Mouse (Mus musculus) embryo, embryonic 11 days (tissue): ENCODE data around the gene Fam131c.

ENCODE experiments used
- DNase-seq: peaks from one replicate; pipeline ENCODE4 v3.0.0-alpha.2; 2015

Fam131c gene

GRCm38 (mm10) chr4:141367997-141368791 lies at the start of gene Fam131c:
TSS of gene Fam131c (plus strand) at chr4:141368220.
- DNase-seq = peak; percentile 58

GRCm38 (mm10) chr4:141322526-141322925 lies 45.5 kb upstream of the Fam131c start:
- no peak for DNase-seq

GRCm38 (mm10) chr4:141324771-141325191 lies 43.2 kb upstream of the Fam131c start:
- no peak for DNase-seq

GRCm38 (mm10) chr4:141325636-141326035 lies 42.4 kb upstream of the Fam131c start:
- no peak for DNase-seq

GRCm38 (mm10) chr4:141327075-141327474 lies 40.9 kb upstream of the Fam131c start:
- DNase-seq = no peak

- DNase-seq = no peak
Observed at GRCm38 (mm10) chr4:141328742-141329141, 39.3 kb upstream of the Fam131c start.

- DNase-seq = no peak
Observed at GRCm38 (mm10) chr4:141329968-141330367, 38.1 kb upstream of the Fam131c start.

- no peak for DNase-seq
Observed at GRCm38 (mm10) chr4:141331446-141331845, 36.6 kb upstream of the Fam131c start.

- DNase-seq = no peak
Observed at GRCm38 (mm10) chr4:141332258-141332657, 35.8 kb upstream of the Fam131c start.

- DNase-seq = peak; percentile 34
Observed at GRCm38 (mm10) chr4:141334695-141335094, 33.3 kb upstream of the Fam131c start.

GRCm38 (mm10) chr4:141335263-141335796 lies 32.7 kb upstream of the Fam131c start:
- DNase-seq = peak; percentile 74

GRCm38 (mm10) chr4:141336196-141336595 lies 31.8 kb upstream of the Fam131c start:
- no peak for DNase-seq

GRCm38 (mm10) chr4:141337986-141338385 lies 30.0 kb upstream of the Fam131c start:
- peak; percentile 65 for DNase-seq

- peak; percentile 74 for DNase-seq
Observed at GRCm38 (mm10) chr4:141338853-141339252, 29.2 kb upstream of the Fam131c start.

- DNase-seq = no peak
Observed at GRCm38 (mm10) chr4:141341477-141341876, 26.5 kb upstream of the Fam131c start.

GRCm38 (mm10) chr4:141343515-141343914 lies 24.5 kb upstream of the Fam131c start:
- DNase-seq = no peak

GRCm38 (mm10) chr4:141345219-141345618 lies 22.8 kb upstream of the Fam131c start:
- no peak for DNase-seq

GRCm38 (mm10) chr4:141347365-141347797 lies 20.6 kb upstream of the Fam131c start:
- DNase-seq = no peak

- no peak for DNase-seq
Observed at GRCm38 (mm10) chr4:141348616-141349015, 19.4 kb upstream of the Fam131c start.

- no peak for DNase-seq
Observed at GRCm38 (mm10) chr4:141350015-141350414, 18.0 kb upstream of the Fam131c start.

- peak; percentile 35 for DNase-seq
Observed at GRCm38 (mm10) chr4:141351972-141352371, 16.0 kb upstream of the Fam131c start.

GRCm38 (mm10) chr4:141352986-141353385 lies 15.0 kb upstream of the Fam131c start:
- no peak for DNase-seq

GRCm38 (mm10) chr4:141353868-141354267 lies 14.2 kb upstream of the Fam131c start:
- DNase-seq = no peak

GRCm38 (mm10) chr4:141357811-141358210 lies 10.2 kb upstream of the Fam131c start:
- DNase-seq = no peak
